Mouse (Mus musculus): ENCODE measurements around the gene Mxd4. TPM values are rescaled to one million over a fixed set of nuclear protein-coding genes. Genes with fewer than 3 reads are reported as not detected.

The Mxd4 gene
- total and polyA plus RNA-seq, 2 experiments, result 43.6 to 125 TPM

DNA sequence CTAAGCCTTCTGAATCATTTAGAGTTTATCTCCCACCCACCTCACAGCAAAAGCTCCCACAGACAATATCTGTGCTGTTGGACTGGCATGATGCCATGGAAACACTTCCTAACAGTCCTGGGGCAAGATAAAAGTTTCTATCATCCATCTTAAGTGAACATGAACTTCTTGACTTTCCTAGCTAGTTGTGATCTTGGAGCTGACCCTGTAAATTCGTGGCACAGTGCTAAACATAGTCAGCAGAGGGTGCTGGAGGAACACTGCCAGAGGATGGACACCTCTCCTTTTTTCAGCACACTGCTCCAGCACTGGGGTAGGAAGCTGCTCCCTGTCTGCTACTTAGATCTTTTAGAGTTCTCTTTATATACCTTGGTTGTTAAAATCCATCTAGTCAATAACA is 47.8 kb downstream of the Mxd4 start:
- Histone ChIP-seq H3K27me3 (ENCODE audit: control insufficient read depth, insufficient read depth, low read length) (no peaks in the 10 kb centered on the region), H3K36me3 (ENCODE audit: control insufficient read depth, insufficient read depth, low read length) (no peaks in the 10 kb centered on the region), H3K9ac (ENCODE audit: low read depth, low read length) (no peak overlapping the region), H3K4me3 (ENCODE audit: insufficient read depth, low read depth, low read length) (no peak overlapping the region), H3K27ac (replicated peaks; ENCODE audit: insufficient read depth, low read depth, low read length) (no peak overlapping the region), H3K4me1 (ENCODE audit: control insufficient read depth, insufficient read depth, low read length) (no peaks in the 10 kb centered on the region), H3K79me2 (ENCODE audit: control insufficient read depth, insufficient read depth, low read length) (no peaks in the 10 kb centered on the region)
- DNase-seq (ENCODE audit: extremely low read depth, low read depth, low spot score), result peak; percentile 4
- TF ChIP-seq POLR2A (IDR thresholded peaks at IDR 0.05; ENCODE audit: extremely low read depth, insufficient read depth, low read length), result no peak
- peak; percentile 61 for TF ChIP-seq CTCF (IDR thresholded peaks at IDR 0.05; ENCODE audit: low read depth, low read length)
- WGBS, result 3% methylated on average over 1 of the region's 1 CpGs

DNA sequence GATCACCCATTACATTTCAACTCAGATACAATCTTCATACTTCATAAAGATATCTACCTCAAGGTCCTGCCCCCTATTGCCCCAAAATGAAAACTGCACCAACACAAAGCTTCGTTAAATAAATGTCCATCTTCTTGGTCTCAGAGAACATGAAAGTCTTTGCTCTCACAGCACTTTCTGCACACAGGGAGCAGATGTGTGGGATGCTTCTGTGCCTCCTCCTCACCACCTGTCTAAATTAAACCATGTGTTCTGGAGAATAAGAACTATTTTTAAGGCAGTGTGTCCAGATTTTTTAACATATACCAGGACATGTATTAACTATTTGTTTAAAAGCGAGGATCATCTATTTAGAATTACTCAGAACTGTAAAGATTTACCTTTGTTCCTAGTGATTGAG is 54.8 kb downstream of the Mxd4 start:
- TF ChIP-seq CTCF (IDR thresholded peaks at IDR 0.05; ENCODE audit: low read depth, low read length), result no peak
- no peak for TF ChIP-seq POLR2A (IDR thresholded peaks at IDR 0.05; ENCODE audit: extremely low read depth, insufficient read depth, low read length)
- Histone ChIP-seq H3K27me3 (ENCODE audit: control insufficient read depth, insufficient read depth, low read length) (no peaks in the 10 kb centered on the region), H3K27ac (replicated peaks; ENCODE audit: insufficient read depth, low read depth, low read length) (no peak overlapping the region), H3K4me3 (ENCODE audit: insufficient read depth, low read depth, low read length) (no peak overlapping the region), H3K79me2 (ENCODE audit: control insufficient read depth, insufficient read depth, low read length) (no peaks in the 10 kb centered on the region), H3K36me3 (ENCODE audit: control insufficient read depth, insufficient read depth, low read length) (no peaks in the 10 kb centered on the region), H3K9ac (ENCODE audit: low read depth, low read length) (no peak overlapping the region), H3K4me1 (ENCODE audit: control insufficient read depth, insufficient read depth, low read length) (no peaks in the 10 kb centered on the region)
- no peak for DNase-seq (ENCODE audit: extremely low read depth, low read depth, low spot score)
- WGBS, result 82% methylated on average over 2 of the region's 2 CpGs

GRCm38 (mm10) chr5:34124131-34124530 is 63.4 kb downstream of the Mxd4 start:
- DNase-seq (ENCODE audit: extremely low read depth, low read depth, low spot score), result no peak
- Histone ChIP-seq H3K4me3 (ENCODE audit: insufficient read depth, low read depth, low read length) (no peak overlapping the region), H3K79me2 (ENCODE audit: control insufficient read depth, insufficient read depth, low read length) (no peaks in the 10 kb centered on the region), H3K36me3 (ENCODE audit: control insufficient read depth, insufficient read depth, low read length) (no peaks in the 10 kb centered on the region), H3K9ac (ENCODE audit: low read depth, low read length) (no peak overlapping the region), H3K4me1 (ENCODE audit: control insufficient read depth, insufficient read depth, low read length) (no peaks in the 10 kb centered on the region), H3K27ac (replicated peaks; ENCODE audit: insufficient read depth, low read depth, low read length) (no peak overlapping the region), H3K27me3 (ENCODE audit: control insufficient read depth, insufficient read depth, low read length) (no peaks in the 10 kb centered on the region)
- 26% methylated on average over 1 of the region's 1 CpGs for WGBS
- TF ChIP-seq POLR2A (IDR thresholded peaks at IDR 0.05; ENCODE audit: extremely low read depth, insufficient read depth, low read length) (no peak), CTCF (IDR thresholded peaks at IDR 0.05; ENCODE audit: low read depth, low read length) (no peak)

Other genes with a start within 250 kb of the Mxd4 start
- gene Gm1673, start 204.3 kb downstream of the Mxd4 start, total RNA-seq (2014; rRNA removed), result 0.37 and 1.3 TPM in 2 replicates
- gene Gm1673, start 204.3 kb downstream of the Mxd4 start, polyA plus RNA-seq (2012; rRNA removed), result 1.6 and 2.3 TPM in 2 replicates
- gene Nat8l, start 191.7 kb downstream of the Mxd4 start, total RNA-seq (2014; rRNA removed), result under 0.01 and 0.07 TPM in 2 replicates
- gene Nat8l, start 191.7 kb downstream of the Mxd4 start, polyA plus RNA-seq (2012; rRNA removed), result 0.01 and 0.07 TPM in 2 replicates
- 0.13 TPM in 1 of 2 replicates, not detected in the other for gene Poln, start 18.3 kb downstream of the Mxd4 start, total RNA-seq (2014; rRNA removed)
- gene Poln, start 18.3 kb downstream of the Mxd4 start, polyA plus RNA-seq (2012; rRNA removed), result not detected in 2 replicates
- 3.9 and 4.0 TPM in 2 replicates for gene Haus3, start 18.2 kb downstream of the Mxd4 start, total RNA-seq (2014; rRNA removed)
- 0.17 and 0.27 TPM in 2 replicates for gene Haus3, start 18.2 kb downstream of the Mxd4 start, polyA plus RNA-seq (2012; rRNA removed)
- gene Zfyve28, start 100.7 kb upstream of the Mxd4 start, total RNA-seq (2014; rRNA removed), result 0.07 TPM in 1 of 2 replicates, not detected in the other
- gene Zfyve28, start 100.7 kb upstream of the Mxd4 start, polyA plus RNA-seq (2012; rRNA removed), result 0.15 TPM in 1 of 2 replicates, not detected in the other
- gene Cfap99, start 100.9 kb upstream of the Mxd4 start, total RNA-seq (2014; rRNA removed), result not detected in 2 replicates
- not detected in 2 replicates for gene Cfap99, start 100.9 kb upstream of the Mxd4 start, polyA plus RNA-seq (2012; rRNA removed)
- 76.7 and 78.3 TPM in 2 replicates for gene Rnf4, start 148.6 kb upstream of the Mxd4 start, total RNA-seq (2014; rRNA removed)
- gene Rnf4, start 148.6 kb upstream of the Mxd4 start, polyA plus RNA-seq (2012; rRNA removed), result 46.2 and 50.6 TPM in 2 replicates
- gene Fam193a, start 182.2 kb upstream of the Mxd4 start, total RNA-seq (2014; rRNA removed), result 10.2 and 12.6 TPM in 2 replicates
- gene Fam193a, start 182.2 kb upstream of the Mxd4 start, polyA plus RNA-seq (2012; rRNA removed), result 16.4 and 22.6 TPM in 2 replicates

Data from liver, adult 2 months (tissue).